Mouse (Mus musculus) thymus, postnatal 36 days (tissue): ENCODE data around the gene Rab15.
"Not testable (repeated sequence)": the region's sequence is repeated elsewhere in the genome, so short reads cannot be mapped to it uniquely, and the experiment has no call there.

Source experiments
- DNase-seq, 2 experiments: peaks; one replicate each; pipeline ENCODE4 v3.0.0; 2022; ENCODE audit warnings: mixed read lengths in 2 of 2

The Rab15 gene

DNA sequence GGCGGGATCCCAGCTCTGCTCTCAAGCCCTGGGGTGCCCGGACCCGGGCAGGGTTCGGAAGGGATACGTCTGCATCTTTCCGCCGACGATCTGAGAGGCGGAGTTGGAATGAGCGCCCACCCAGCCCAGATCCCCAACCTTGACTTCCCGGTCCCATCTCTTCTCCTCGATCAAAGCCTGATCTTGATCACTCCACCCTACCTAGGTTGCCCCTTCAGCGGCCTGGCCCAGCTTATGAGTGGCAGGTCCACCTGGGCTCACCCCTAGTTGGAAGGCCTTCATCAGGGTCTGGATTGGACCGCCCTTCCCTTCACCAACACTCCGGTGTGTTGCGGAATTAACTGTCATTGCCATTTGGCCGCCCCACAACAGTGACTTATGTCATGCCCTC, at the start of gene Rab15:
Rab15 (minus strand) TSS at position 258 of the 391 bp plus-strand sequence.
- DNase-seq = no peak

DNA sequence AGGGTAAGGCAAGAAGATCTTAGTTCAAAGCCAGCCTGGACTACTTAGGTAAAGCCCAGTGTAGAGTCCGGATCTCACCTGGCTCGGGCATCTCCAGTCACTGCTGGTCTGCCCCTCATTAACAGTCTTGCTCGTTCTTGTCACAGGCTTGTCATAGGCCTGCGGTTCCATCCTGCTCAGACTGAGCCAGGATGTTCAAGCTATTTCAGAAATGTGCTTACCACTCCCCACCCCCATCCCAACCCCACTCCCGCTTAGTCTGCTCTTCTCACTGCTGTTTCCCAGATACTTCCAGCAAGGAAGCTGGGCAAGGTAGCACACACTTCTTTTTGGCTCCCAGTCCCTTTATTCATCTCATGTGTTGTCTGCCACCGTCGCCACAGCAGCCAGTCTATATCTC, 46.9 kb upstream of the Rab15 start:
- no peak for DNase-seq

DNA sequence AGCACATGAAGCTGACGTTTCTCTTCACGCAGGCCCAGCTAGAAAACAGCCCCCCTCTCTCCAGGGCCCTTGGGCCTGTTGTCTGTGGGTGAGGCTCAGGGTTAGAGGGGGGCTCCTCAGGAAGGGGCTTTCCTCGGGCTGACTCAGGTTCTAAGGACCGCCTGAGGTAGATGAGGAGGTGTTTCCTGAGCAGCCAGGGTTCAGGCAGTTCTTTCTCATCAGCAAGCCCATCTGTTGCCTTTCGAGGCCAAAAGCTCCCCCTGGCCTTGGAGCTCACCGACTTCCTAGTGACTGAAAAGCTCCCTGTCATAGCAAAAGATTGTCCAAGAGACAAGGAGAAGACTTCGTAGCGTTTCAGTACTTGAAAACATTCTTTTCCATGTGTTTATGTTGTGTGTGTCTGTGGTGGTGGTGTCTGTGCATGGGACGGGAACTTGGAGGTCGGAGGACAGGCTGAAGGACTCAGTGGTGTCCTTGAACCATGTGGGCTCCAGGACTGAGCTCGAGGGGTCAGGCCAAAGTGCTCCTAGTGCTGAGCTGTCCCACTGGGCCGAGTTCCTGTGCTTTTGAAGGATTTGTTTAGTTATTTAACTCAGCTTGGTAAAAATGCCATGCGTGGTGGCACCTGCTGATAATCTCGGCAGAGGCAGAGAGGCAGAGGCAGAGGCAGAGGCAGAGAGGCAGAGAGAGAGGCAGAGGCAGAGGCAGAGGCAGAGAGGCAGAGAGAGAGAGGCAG, 45.9 kb upstream of the Rab15 start:
- no peak for DNase-seq

DNA sequence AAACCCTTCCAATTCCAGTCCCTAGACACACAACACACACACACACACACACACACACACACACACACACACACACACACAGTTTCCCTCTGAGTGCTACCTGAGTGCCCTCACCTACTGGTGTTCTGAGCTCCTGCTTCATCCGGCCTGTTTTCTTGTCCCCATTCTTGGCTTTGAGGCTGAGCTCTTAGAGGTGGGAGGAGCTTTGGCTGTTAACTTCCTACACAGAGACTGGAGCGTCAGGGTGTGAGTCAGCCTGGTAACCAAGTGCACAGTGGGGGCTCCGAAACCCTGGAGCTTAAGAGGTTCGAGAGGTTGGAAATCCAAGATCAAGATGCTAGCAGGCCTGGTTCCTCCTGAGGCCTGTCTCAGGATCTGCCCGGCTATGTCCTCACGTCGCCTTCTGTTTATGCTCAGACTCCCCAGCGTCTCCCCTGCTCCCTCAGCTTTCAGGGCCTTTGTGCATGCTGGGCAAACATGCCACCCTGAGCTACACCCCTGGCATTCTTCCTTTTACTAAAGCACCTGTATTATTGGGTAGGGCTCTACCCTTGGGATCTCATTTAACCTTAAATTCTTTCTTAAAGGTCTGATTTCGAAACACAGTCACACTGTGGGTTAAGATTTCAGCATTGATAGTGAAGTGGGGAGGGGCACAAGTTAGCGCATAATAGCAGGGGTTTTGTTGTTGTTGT, 45.0 kb upstream of the Rab15 start:
- peak in 1 of 2 experiments; percentile 12 for DNase-seq

DNA sequence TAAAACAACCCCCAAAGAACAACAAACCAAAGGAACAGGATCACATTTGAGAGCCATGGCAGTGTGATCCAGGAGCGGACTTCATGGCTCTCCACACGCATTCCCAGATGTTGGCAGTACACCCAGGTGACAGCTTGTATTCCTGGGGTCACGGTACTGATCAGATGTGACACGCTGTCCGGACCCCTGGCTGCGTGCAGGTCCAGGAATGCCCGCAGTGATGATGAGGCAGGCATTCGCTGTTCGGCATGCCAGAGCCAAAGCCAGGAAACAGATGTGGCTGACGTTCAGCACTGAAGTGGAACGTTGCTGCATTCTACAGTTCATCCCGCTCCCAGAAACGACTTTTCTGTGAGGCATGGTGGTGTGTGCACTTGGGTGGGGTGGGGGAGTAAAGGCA, 42.6 kb upstream of the Rab15 start:
- DNase-seq = no peak

DNA sequence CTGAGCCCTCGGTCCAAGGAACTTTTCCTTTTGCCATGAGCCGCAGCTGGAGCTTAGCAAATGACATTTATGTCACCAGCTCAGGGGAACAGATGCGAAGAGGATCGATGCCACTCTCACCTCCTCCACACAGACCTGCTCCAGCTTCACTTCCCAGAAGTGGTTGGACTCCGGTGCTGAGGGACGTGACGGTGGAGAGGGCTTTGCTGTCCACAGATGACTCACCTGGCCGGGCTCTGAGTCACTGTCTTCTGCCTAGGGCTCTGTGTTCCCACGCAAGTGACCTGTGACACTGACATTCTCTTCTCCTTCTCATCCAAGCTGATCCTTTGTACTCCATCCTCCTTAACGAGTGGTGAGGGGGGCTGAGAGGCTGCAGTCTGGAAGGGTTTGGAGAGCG, 40.9 kb upstream of the Rab15 start:
- DNase-seq = no peak

DNA sequence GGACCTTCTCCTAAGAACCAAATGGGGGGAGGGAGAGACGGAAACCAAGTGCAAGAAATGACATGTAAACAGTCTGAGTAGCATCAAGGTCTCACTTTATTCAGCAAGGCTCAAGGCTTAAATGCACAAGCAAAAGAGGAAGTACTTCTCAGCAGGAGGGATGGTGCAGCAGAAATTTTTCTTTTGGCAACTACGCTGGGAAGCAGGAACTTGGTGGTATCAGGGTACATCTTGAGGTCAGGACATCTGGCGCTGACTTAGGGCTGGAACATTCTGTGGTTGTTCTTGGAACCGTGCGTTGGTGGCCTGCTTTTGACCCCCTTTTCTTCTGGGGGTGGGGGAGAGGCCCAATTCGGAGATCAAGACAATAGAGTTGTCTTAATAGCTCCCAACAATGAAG, 36.1 kb upstream of the Rab15 start:
- not testable (repeated sequence) for DNase-seq

DNA sequence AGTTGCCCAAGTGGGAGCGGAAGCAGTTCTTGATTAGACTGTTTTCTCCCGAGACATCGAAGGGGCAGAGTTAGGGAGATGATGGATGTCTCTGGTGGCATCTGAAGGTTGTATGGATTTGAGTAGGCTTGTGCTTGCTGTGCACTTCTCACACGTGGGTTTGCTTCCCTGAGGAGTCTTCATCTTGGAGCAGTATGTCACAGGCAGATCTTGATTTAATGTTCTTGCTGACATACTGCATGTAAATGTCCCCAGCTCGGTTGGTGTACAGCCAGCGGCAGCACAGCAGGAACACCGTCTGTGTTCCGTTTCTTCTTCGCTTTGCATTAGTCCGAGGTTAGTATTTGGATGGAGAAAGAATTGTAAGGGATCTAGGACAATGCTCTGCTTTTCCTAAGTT, 34.4 kb upstream of the Rab15 start:
- no peak for DNase-seq

DNA sequence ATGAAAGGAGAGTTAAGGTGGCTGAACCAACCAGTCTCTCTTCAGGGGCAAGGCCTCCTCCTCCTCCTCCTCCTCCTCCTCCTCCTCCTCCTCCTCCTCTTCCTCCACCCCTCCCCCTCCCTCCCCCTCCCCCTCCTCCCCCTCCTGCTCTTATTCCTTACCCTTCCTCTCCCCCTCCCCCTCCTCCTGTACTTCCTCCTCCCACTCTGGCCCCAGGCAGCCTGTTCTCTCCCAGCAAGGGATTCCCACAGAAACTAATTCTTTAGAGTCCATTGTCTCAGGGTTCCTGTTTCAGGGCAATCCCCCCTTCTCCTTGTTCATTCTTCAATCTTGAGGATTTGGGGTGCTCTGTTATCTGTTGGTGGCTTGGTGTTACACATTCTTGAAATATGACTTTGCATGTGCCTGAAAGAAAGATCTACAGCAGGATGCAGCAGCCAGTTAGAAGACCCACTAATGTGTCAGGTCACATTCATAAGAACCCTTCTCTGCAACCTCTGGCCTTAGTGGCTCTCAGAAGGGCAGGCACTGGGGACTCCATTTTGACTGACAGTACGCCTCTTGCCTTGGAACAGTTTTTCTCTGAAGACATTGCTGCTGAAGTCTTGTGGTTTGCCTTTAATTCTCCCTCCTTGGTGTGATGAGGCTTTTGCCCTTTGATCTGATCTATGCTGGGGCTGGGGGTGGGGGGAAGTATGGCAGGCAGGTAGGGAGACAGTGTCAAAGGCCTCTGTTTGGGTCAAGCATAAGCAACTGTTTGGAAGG, 30.9 kb upstream of the Rab15 start:
- DNase-seq = peak; percentile 27 to 33

DNA sequence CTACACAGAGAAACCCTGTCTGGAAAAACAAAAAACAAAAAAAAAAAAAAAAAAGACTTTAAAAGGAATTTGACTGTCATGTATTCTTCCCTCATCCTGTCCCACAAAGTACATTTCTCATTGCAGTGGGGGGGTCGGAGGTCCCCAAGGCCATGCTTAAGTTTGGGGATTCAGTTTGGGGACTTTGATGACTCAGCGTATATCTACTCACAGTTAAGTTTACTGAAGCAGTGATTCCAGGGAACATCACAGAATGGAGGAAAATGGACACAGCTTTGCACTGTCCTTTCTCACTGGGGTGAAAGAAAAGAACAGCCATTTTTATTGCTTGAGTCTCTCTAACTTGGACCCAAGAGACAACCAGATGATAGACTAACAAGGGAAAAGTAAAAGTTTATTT, 29.7 kb upstream of the Rab15 start:
- no peak for DNase-seq

DNA sequence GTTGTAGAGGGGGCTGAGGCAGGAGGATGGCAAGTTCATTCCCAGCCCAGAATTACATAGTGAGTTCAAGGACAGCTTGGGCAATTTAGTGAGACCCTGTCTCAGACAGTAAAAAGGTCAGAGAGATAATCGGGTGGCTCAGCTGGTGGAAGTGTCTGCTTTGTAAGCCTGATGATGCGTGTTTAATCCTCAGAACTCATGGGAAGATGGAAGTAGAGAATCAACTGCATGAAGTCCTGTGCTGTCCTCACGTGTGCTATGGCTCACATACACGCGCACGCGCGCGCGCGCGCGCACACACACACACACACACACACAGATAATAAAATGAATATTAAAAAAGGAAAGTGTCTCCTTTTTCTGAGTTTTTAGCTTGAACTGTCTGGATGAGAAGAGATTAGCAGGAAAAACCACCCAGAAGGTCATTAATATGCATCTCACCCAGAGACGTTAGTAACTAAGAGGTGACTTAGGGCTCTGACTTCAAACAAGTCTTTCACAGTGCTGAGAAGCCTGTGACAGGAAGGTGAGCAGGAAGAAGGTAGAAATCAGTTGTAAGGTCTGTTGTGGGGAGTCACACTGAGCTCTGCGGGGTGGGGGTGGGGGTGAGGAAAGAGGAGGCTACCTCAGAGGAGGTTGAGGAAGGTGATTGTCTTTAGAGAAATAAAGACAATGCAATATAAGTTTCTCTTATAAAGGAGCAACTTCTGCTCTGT, 21.8 kb upstream of the Rab15 start:
- peak in 1 of 2 experiments; percentile 12 for DNase-seq

DNA sequence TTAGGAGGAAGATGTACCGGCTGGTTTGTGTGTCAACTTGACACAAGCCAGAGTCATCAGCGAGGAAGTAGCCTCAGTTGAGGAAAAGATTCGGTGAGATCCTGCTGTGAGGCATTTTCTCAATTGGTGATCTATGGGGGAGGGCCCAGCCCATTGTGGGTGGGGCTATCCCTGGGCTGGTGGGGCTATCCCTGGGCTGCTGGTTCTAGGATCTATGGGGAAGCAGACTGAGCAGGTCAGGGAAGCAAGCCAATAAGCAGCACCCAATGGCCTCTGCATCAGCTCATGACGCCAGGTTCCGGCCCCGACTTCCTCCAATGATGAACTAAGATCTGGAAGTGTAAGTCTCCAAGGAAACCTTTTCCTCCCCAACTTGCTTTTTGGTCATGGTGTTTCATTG, 17.4 kb upstream of the Rab15 start:
- no peak for DNase-seq

DNA sequence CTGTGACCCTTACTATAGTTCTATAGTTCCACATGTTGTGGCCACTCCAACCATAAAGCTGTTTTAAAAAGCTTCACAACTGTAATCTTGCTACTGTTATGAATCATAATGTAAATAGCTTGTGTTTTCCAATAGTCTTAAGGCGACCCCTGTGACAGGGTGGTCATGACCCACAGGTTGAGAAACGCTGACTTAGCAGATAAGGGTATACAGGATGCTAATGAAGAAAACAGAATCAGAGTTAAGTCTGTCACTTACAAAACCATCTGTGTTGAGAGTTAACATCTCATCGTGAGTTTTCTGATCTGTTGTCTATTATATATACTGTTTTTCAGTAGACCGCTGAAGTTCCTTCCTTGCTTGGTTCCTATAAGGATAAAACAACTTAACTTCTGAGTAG, 16.6 kb upstream of the Rab15 start:
- no peak for DNase-seq

DNA sequence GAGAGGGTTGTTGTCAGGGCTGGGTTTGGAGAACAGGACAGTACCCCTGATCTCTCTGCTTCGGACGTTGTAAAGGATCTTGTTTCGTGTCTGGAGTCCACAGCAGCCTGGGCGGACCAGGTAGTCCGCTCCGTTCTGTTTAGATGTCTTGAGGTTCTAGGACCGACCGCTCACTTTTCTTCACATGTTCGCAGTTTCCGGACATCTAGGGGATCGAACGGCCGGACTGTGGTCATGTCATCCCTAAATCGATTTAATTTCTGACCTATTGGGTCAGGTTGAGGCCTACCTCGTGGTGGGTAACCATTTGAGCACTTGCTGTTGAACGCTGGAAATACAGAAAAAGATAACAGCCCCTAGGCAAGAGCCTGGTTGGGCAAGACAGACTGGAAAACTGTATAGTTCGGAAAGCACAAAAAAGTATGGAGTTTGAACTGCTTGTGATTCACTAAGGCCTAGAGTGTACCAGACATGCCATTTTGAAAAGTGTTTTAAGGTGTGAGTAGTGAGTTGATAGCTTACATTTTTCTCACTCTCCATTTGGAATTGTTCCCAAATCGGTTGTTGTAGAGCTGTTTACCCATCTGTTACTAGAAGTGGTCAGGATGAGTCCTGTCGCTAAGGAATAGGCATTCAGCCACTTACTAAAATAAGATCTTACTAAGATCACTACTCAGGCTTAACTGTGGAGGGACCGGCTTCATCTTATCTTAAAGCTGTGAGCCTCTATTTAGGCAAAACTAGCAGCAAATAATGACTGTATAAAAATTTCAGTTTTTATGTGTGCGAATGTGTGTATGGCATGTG, 15.3 kb upstream of the Rab15 start:
- no peak for DNase-seq

DNA sequence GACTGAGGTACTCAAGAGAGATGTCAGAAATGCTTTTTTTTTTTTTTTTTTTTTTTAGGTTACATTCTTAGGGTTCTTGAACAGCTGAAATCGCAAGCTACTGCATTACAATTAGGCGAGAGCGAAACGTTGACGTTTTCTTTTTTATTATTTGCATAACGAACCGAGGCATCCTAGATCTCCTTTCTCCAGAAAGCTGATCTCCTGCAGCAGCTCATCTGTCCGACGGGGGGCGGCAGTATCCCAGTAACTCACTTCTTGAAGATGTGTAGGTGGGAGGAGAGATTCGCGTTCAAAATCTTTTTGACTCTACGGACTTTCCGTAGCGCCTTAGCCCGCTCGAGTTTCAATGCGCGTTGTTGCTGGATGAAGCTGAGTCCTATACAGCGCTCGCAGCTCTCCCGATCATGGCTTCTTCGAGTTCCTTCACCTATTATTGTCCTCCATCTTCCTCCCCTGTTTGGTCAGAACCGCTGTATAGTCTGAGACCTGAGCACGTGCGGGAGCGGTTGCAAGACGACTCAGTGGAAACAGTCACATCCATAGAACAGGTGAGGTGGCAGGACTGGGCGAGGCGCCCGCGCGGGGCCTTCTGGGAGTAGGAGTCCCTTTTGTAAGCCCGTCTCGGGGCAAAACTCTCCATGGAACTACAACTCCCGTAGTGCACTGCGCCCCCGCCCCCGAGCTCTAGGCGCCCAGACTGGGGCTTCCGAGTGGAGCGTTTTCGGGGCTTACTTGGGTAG, 14.6 kb upstream of the Rab15 start:
- peak; percentile 97 to 98 for DNase-seq

DNA sequence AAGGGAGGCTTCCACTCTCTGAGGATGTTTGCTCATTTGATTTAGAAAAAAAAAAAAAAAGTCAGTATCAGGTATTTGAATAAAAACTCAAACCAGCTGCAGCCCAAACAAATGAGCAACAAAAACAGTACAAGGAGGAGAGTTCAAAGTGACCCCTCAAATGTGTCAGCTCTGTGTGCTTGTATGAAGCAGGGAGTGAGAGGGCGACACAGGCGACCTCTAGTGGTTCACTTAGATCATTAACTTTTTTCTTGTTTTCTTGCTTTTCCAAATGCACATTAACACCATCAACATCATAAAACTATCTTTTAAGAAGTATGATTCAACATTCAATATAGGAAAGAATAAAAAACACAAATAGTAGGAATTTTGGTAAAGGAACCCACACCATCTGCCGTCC, 10.0 kb upstream of the Rab15 start:
- DNase-seq = peak in 1 of 2 experiments; percentile 17

DNA sequence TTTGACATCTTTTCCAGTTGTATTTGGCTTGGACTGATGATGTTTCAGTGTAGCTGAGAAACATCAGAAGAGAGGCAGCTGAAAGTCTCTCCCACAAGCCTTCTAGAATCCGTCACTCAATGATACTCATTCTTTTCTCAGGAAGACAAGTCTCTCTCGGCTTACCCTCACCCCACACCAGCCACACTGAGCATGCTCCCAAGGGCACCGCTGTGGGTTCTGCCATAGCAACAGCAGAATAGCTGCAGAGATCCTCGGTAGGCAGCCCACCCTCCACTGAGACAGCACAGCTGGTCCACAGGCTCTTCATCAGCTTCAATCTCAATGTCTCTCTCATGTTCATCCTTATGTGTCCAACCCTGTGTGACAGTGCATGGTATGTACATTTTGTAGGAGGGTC, 2.6 kb upstream of the Rab15 start:
- no peak for DNase-seq

DNA sequence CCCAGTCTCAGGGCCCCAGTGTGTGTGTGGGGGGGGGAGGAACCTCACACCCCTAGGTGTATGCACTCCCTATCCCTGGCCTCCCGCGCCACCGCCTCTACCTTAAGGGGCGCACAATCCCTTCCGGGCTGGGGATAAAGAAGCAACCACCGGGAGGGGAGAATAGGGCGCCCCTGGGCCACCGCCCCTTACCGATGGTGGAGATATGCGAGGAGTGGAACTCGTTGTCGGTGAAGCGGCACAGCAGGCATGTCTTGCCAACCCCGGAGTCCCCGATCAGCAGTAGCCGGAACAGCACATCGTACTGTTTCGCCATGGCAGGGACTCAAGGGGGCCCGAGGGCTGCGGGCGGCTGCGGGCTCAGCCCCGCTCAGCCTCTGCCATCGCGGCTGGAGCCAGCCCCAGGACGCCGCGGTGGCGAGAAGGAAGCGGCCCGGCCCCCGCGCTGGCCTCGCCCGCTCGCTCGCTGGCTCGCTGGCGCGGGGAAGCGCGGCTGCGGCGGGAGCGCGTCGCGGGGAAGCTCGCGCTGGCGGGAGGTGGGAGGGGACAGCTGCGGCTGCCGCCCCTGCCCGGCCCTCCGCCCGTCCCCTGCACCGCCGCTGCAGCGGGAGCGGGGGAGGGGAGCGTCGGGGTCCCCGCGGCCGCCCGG, 582 bp downstream of the Rab15 start:
- DNase-seq = peak; percentile 19 to 31

DNA sequence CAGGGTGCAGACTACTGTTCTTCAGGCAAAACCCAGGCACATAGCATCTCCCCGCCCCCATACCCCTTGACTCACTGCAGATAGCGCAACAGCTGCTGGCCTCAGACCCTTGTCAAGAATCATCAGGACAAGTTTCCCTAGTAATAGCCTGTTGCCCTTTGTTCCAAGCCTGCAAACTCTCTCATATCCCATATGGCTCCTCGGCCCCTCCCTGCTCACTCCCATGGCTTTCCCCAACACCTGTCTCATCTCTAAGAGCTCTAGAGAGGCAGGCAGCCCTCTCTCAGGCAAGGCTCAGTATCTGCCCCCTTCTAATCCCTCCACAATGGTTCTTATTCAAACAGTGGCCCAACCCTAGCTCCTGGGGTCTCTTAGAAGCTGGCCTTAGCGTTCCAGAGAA, 2.1 kb downstream of the Rab15 start:
- no peak for DNase-seq

DNA sequence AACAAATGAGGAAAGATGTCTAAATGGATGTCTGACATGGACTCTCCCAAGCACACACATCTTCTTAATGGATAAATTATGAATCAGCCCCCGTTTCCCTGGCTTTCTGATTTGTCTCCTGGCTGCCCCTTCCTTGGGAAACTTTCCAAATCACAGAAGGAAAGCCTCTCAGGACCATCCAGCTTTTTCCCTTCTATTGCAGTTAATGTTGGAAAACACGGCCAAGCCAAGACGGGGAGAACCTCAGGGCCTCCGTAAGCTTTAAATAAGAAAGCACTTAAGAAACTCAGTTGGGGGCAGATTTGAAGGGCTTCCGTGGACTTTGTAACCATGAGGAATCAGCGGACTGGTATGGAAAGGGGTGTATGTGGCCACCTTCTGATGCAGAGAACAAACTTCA, 2.9 kb downstream of the Rab15 start:
- no peak for DNase-seq

DNA sequence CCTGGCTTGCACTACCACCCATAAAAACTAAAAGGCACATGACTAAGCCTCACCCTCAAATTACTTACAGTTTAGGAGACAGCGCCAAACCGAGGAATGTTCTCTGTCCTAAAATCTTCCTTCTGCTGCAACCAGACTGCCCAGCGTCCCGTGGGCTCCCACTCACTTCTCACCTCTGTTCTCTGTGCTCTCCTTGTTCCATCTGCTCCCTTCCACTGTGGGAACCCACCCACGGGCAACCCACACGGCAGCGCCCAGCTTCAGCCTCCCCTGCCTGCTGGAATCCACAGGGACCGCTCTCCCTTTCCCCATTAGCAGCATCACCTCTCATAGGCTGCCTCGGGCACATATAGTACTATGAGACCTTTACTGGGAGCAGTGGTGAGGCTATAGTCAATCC, 3.8 kb downstream of the Rab15 start:
- no peak for DNase-seq
